ENCODE assay signal across 21 mouse cellular contexts in the genomic region with DNA sequence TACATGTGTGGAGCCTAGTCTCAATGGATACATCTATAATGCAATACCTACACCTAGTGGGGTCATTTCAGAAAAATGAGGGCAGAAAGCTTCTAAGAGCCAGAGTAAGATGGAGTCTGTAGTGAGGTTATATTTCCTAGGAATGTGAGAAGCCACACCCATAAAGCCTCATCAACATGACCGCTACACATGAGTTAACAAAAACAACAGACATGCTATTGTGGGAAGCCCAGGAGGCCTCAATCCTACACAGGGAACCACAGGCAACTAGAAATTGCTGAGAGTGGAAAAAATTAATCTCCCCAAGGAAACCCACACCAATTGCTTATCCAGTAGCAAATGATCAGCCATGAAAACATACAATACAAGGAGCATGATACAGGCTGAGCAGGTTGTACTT.
DNase-seq lines count a peak whose midpoint lies in the region; ATAC-seq lines count a peak whose summit lies in the region.
"Had no signal": no experiment of that assay in that cellular context is flagged by ENCODE, and none has a peak within 500 bp of the region (broad histone marks: within the 10 kb centered on the region; RNA-seq: fewer than 3 reads in every experiment).

No protein-coding gene starts in this region.

- no peak overlapping the region for H3K27ac ChIP-seq in embryonic facial prominence, embryonic 12.5 days
- no peak overlapping the region for H3K27ac ChIP-seq in embryonic facial prominence, embryonic 10.5 days (replicated peaks)
- peak overlapping the region; percentile 60; the same call in 1 of the 2 replicates for H3K27ac ChIP-seq in heart, embryonic 16.5 days (ENCODE audit: low read length)
- H3K27ac ChIP-seq in limb, embryonic 11.5 days (replicated peaks; ENCODE audit: low read depth, low read length): no peak overlapping the region
- no peak overlapping the region for H3K27ac ChIP-seq in limb, embryonic 10.5 days
- H3K27ac ChIP-seq: embryonic facial prominence, embryonic 13.5 days; hindbrain, postnatal 0 days; limb, embryonic 15.5 days; neural tube, embryonic 12.5 days had no signal

- peak; percentile 7; the same call in 1 of the 2 replicates for ATAC-seq in embryonic facial prominence, embryonic 12.5 days (ENCODE audit: insufficient number of reproducible peaks, insufficient read depth, low FRiP score, low TSS enrichment)
- ATAC-seq in heart, embryonic 16.5 days (replicated peaks; ENCODE audit: extremely low read depth, insufficient read depth, low FRiP score): no peak
- ATAC-seq in limb, embryonic 11.5 days (ENCODE audit: insufficient number of reproducible peaks, low FRiP score, low TSS enrichment, low read depth): no peak
- ATAC-seq in frontal cortex, adult (ENCODE audit: low TSS enrichment): no peak
- ATAC-seq: hindbrain, postnatal 0 days; intestine, embryonic 16.5 days had no signal

- H3K4me2 ChIP-seq in embryonic facial prominence, embryonic 12.5 days (replicated peaks): no peak overlapping the region
- no peak overlapping the region for H3K4me2 ChIP-seq in heart, embryonic 16.5 days (ENCODE audit: low read depth, low read length)
- H3K4me2 ChIP-seq in limb, embryonic 11.5 days (ENCODE audit: low read depth, severe bottlenecking): no peak overlapping the region
- H3K4me2 ChIP-seq: embryonic facial prominence, embryonic 13.5 days; limb, embryonic 15.5 days; neural tube, embryonic 12.5 days had no signal

- H3K9me3 ChIP-seq in embryonic facial prominence, embryonic 12.5 days: no peaks in the 10 kb centered on the region
- H3K9me3 ChIP-seq in embryonic facial prominence, embryonic 10.5 days: no peaks in the 10 kb centered on the region
- no peaks in the 10 kb centered on the region for H3K9me3 ChIP-seq in heart, embryonic 16.5 days (replicated peaks; ENCODE audit: control insufficient read depth, low read length)
- no peaks in the 10 kb centered on the region for H3K9me3 ChIP-seq in limb, embryonic 11.5 days (ENCODE audit: control insufficient read depth, low read length)
- H3K9me3 ChIP-seq in limb, embryonic 10.5 days (replicated peaks): no peaks in the 10 kb centered on the region
- H3K9me3 ChIP-seq: embryonic facial prominence, embryonic 13.5 days; limb, embryonic 15.5 days; neural tube, embryonic 12.5 days had no signal

- peaks cover 14% of the 10 kb centered on the region for H3K4me1 ChIP-seq in embryonic facial prominence, embryonic 12.5 days
- peaks cover 22% of the 10 kb centered on the region; the same call in 1 of the 2 replicates for H3K4me1 ChIP-seq in embryonic facial prominence, embryonic 10.5 days
- peaks cover 61% of the 10 kb centered on the region for H3K4me1 ChIP-seq in heart, embryonic 16.5 days (ENCODE audit: control insufficient read depth, insufficient read depth, low read length)
- no peaks in the 10 kb centered on the region for H3K4me1 ChIP-seq in limb, embryonic 11.5 days (ENCODE audit: control insufficient read depth, insufficient read depth, low read length)
- 0 out of 2 replicates have a peak, but pooled peaks cover 5% of the 10 kb centered on the region for H3K4me1 ChIP-seq in limb, embryonic 10.5 days
- H3K4me1 ChIP-seq: limb, embryonic 15.5 days; neural tube, embryonic 12.5 days had no signal

- intact Hi-C loops in heart, postnatal 14 days (cut with DNase I): no loop called here

- no peak overlapping the region for H3K4me3 ChIP-seq in embryonic facial prominence, embryonic 12.5 days
- no peak overlapping the region for H3K4me3 ChIP-seq in embryonic facial prominence, embryonic 10.5 days
- H3K4me3 ChIP-seq in heart, embryonic 16.5 days (ENCODE audit: low read length): no peak overlapping the region
- no peak overlapping the region for H3K4me3 ChIP-seq in limb, embryonic 11.5 days (ENCODE audit: low read depth, low read length)
- H3K4me3 ChIP-seq in limb, embryonic 10.5 days: no peak overlapping the region
- H3K4me3 ChIP-seq: embryonic facial prominence, embryonic 13.5 days; limb, embryonic 15.5 days; neural tube, embryonic 12.5 days had no signal

- WGBS in embryonic facial prominence, embryonic 12.5 days: 72% methylated on average over 1 of the region's 1 CpGs
- 75% methylated on average over 1 of the region's 1 CpGs for WGBS in embryonic facial prominence, embryonic 10.5 days
- 77% methylated on average over 1 of the region's 1 CpGs for WGBS in heart, embryonic 16.5 days
- WGBS in limb, embryonic 11.5 days: 82% methylated on average over 1 of the region's 1 CpGs
- 93% methylated on average over 1 of the region's 1 CpGs for WGBS in limb, embryonic 10.5 days

- no peaks in the 10 kb centered on the region for H3K36me3 ChIP-seq in embryonic facial prominence, embryonic 12.5 days
- no peaks in the 10 kb centered on the region for H3K36me3 ChIP-seq in embryonic facial prominence, embryonic 10.5 days (replicated peaks)
- H3K36me3 ChIP-seq in heart, embryonic 16.5 days (ENCODE audit: control insufficient read depth, insufficient read depth): no peaks in the 10 kb centered on the region
- no peaks in the 10 kb centered on the region for H3K36me3 ChIP-seq in limb, embryonic 11.5 days (ENCODE audit: control insufficient read depth, insufficient read depth, low read length)
- H3K36me3 ChIP-seq in limb, embryonic 10.5 days: no peaks in the 10 kb centered on the region
- H3K36me3 ChIP-seq: embryonic facial prominence, embryonic 13.5 days; limb, embryonic 15.5 days; neural tube, embryonic 12.5 days had no signal

- no peak overlapping the region for H3K9ac ChIP-seq in embryonic facial prominence, embryonic 12.5 days
- no peak overlapping the region for H3K9ac ChIP-seq in heart, embryonic 16.5 days (ENCODE audit: low read length)
- no peak overlapping the region for H3K9ac ChIP-seq in limb, embryonic 11.5 days (ENCODE audit: low read length)
- H3K9ac ChIP-seq: embryonic facial prominence, embryonic 13.5 days; limb, embryonic 15.5 days; neural tube, embryonic 12.5 days had no signal

- no peak for DNase-seq in embryonic facial prominence, embryonic 10.5 days (ENCODE audit: low spot score)
- DNase-seq in heart, postnatal 14 days: no peak
- DNase-seq in limb, embryonic 11.5 days (ENCODE audit: low spot score): peak; percentile 11
- DNase-seq in limb, embryonic 10.5 days (ENCODE audit: low spot score): no peak
- DNase-seq in retina, embryonic 14.5 days (ENCODE audit: low spot score): peak; percentile 50
- DNase-seq: adrenal gland, adult 8-10 months; cerebellum, adult 18-20 months; cerebellum, postnatal 14 days; gastrocnemius, postnatal 14 days; kidney, postnatal 36 days; lung, postnatal 4 days; midbrain, embryonic 14.5 days; thymus, postnatal 25 days had no signal

- no peaks in the 10 kb centered on the region for H3K27me3 ChIP-seq in embryonic facial prominence, embryonic 12.5 days
- H3K27me3 ChIP-seq in embryonic facial prominence, embryonic 10.5 days (replicated peaks; ENCODE audit: low read depth, poor library complexity, severe bottlenecking): no peaks in the 10 kb centered on the region
- no peaks in the 10 kb centered on the region for H3K27me3 ChIP-seq in heart, embryonic 16.5 days (ENCODE audit: control insufficient read depth, insufficient read depth, low read length)
- no peaks in the 10 kb centered on the region for H3K27me3 ChIP-seq in limb, embryonic 11.5 days (ENCODE audit: control insufficient read depth, insufficient read depth, low read length)
- no peaks in the 10 kb centered on the region for H3K27me3 ChIP-seq in limb, embryonic 10.5 days (ENCODE audit: low read depth, poor library complexity, severe bottlenecking)
- H3K27me3 ChIP-seq: embryonic facial prominence, embryonic 13.5 days; limb, embryonic 15.5 days; neural tube, embryonic 12.5 days had no signal

Comparison
In these comparisons a context has a peak if more than half of its experiments do, and no peak if none do; other contexts are left out.
1. DNase-seq: peak in limb, embryonic 11.5 days (single experiment) and retina, embryonic 14.5 days (single experiment); none in embryonic facial prominence, embryonic 10.5 days (single experiment), heart, postnatal 14 days (0 of 2) and limb, embryonic 10.5 days (single experiment).